Mouse (Mus musculus): ENCODE results near the gene Btf3. TPM values are rescaled to one million over a fixed set of nuclear protein-coding genes. Genes with fewer than 3 reads are reported as not detected.

The Btf3 gene
- polyA plus RNA-seq, 1 experiment from 2014 or later, result 326 TPM

- no peak for ATAC-seq (ENCODE audit: insufficient read depth)
- H3K27me3 ChIP-seq, result no peaks in the 10 kb centered on the region; the same call in 1 of the 2 replicates
- no peaks in the 10 kb centered on the region; the same call in 1 of the 2 replicates for H3K4me1 ChIP-seq (replicated peaks)
- no peak overlapping the region for H3K9ac ChIP-seq
- H3K4me3 ChIP-seq (replicated peaks), result no peak overlapping the region
- no peaks in the 10 kb centered on the region for H3K9me3 ChIP-seq (replicated peaks)
- peaks cover 25% of the 10 kb centered on the region for H3K36me3 ChIP-seq (replicated peaks)
- 78% methylated on average over 9 of the region's 9 CpGs for WGBS (ENCODE audit: insufficient replicate concordance)
- H3K4me2 ChIP-seq, result no peak overlapping the region
- H3K27ac ChIP-seq (replicated peaks), result no peak overlapping the region
Observed at GRCm38 (mm10) chr13:98305257-98305656, 11.5 kb downstream of the Btf3 start.

GRCm38 (mm10) chr13:98298833-98299758, 17.7 kb downstream of the Btf3 start:
- no peak overlapping the region for H3K4me3 ChIP-seq (replicated peaks)
- no peaks in the 10 kb centered on the region for H3K27me3 ChIP-seq
- H3K27ac ChIP-seq (replicated peaks), result no peak overlapping the region
- H3K9ac ChIP-seq, result no peak overlapping the region
- no peaks in the 10 kb centered on the region for H3K4me1 ChIP-seq (replicated peaks)
- H3K4me2 ChIP-seq, result no peak overlapping the region
- ATAC-seq (ENCODE audit: insufficient read depth), result no peak
- 51% methylated on average over 21 of the region's 21 CpGs for WGBS (ENCODE audit: insufficient replicate concordance)
- H3K36me3 ChIP-seq (replicated peaks), result no peaks in the 10 kb centered on the region
- no peaks in the 10 kb centered on the region for H3K9me3 ChIP-seq (replicated peaks)

- H3K4me1 ChIP-seq (replicated peaks), result no peaks in the 10 kb centered on the region
- no peak for ATAC-seq (ENCODE audit: insufficient read depth)
- WGBS (ENCODE audit: insufficient replicate concordance), result 69% methylated on average over 6 of the region's 6 CpGs
Observed at GRCm38 (mm10) chr13:98297883-98298482, 18.8 kb downstream of the Btf3 start.

GRCm38 (mm10) chr13:98296072-98296471, 20.7 kb downstream of the Btf3 start:
- 50% methylated on average over 5 of the region's 5 CpGs for WGBS (ENCODE audit: insufficient replicate concordance)
- Histone ChIP-seq H3K4me2 (no peak overlapping the region), H3K9me3 (replicated peaks) (no peaks in the 10 kb centered on the region), H3K27ac (replicated peaks) (no peak overlapping the region), H3K4me1 (replicated peaks) (no peaks in the 10 kb centered on the region), H3K4me3 (replicated peaks) (no peak overlapping the region), H3K9ac (no peak overlapping the region), H3K27me3 (no peaks in the 10 kb centered on the region), H3K36me3 (replicated peaks) (no peaks in the 10 kb centered on the region)
- no peak for ATAC-seq (ENCODE audit: insufficient read depth)

More at GRCm38 (mm10) chr13:98297883-98298482, 18.8 kb downstream of the Btf3 start:
- Histone ChIP-seq H3K27ac (replicated peaks) (no peak overlapping the region), H3K9me3 (replicated peaks) (no peaks in the 10 kb centered on the region), H3K27me3 (no peaks in the 10 kb centered on the region), H3K9ac (no peak overlapping the region), H3K36me3 (replicated peaks) (no peaks in the 10 kb centered on the region), H3K4me2 (no peak overlapping the region), H3K4me3 (replicated peaks) (no peak overlapping the region)

GRCm38 (mm10) chr13:98291712-98292111, 25.1 kb downstream of the Btf3 start:
- Histone ChIP-seq H3K9me3 (replicated peaks) (no peaks in the 10 kb centered on the region), H3K27ac (replicated peaks) (no peak overlapping the region), H3K4me3 (replicated peaks) (no peak overlapping the region), H3K4me2 (no peak overlapping the region), H3K27me3 (no peaks in the 10 kb centered on the region), H3K36me3 (replicated peaks) (no peaks in the 10 kb centered on the region), H3K9ac (no peak overlapping the region), H3K4me1 (replicated peaks) (no peaks in the 10 kb centered on the region)
- no peak for ATAC-seq (ENCODE audit: insufficient read depth)
- 65% methylated on average over 8 of the region's 8 CpGs for WGBS (ENCODE audit: insufficient replicate concordance)

- H3K27ac ChIP-seq (replicated peaks), result no peak overlapping the region
- no peaks in the 10 kb centered on the region for H3K27me3 ChIP-seq
- H3K9me3 ChIP-seq (replicated peaks), result no peaks in the 10 kb centered on the region
- no peak overlapping the region for H3K4me3 ChIP-seq (replicated peaks)
- WGBS (ENCODE audit: insufficient replicate concordance), result 28% methylated on average over 2 of the region's 2 CpGs
- H3K4me1 ChIP-seq (replicated peaks), result no peaks in the 10 kb centered on the region
- no peak overlapping the region for H3K9ac ChIP-seq
- ATAC-seq (ENCODE audit: insufficient read depth), result no peak
- no peaks in the 10 kb centered on the region for H3K36me3 ChIP-seq (replicated peaks)
- no peak overlapping the region for H3K4me2 ChIP-seq
Observed at GRCm38 (mm10) chr13:98290719-98291118, 26.1 kb downstream of the Btf3 start.

- Histone ChIP-seq H3K9me3 (replicated peaks) (no peaks in the 10 kb centered on the region), H3K4me3 (replicated peaks) (no peak overlapping the region), H3K36me3 (replicated peaks) (no peaks in the 10 kb centered on the region), H3K27ac (replicated peaks) (no peak overlapping the region), H3K27me3 (no peaks in the 10 kb centered on the region), H3K4me1 (replicated peaks) (no peaks in the 10 kb centered on the region), H3K9ac (no peak overlapping the region), H3K4me2 (no peak overlapping the region)
- ATAC-seq (ENCODE audit: insufficient read depth), result no peak
- 55% methylated on average over 12 of the region's 12 CpGs for WGBS (ENCODE audit: insufficient replicate concordance)
Observed at GRCm38 (mm10) chr13:98280990-98281650, 35.7 kb downstream of the Btf3 start.

GRCm38 (mm10) chr13:98279686-98280085, 37.1 kb downstream of the Btf3 start, which contains the start of gene Gm21976:
TSS of gene Gm21976 (plus strand) at chr13:98279887.
- WGBS (ENCODE audit: insufficient replicate concordance), result 71% methylated on average over 5 of the region's 5 CpGs
- Histone ChIP-seq H3K9ac (no peak within 1 kb of the TSS), H3K4me1 (replicated peaks) (peaks cover 9% of the 10 kb centered on the region; the same call in 1 of the 2 replicates)

GRCm38 (mm10) chr13:98277501-98277900, 39.3 kb downstream of the Btf3 start:
- WGBS (ENCODE audit: insufficient replicate concordance), result 59% methylated on average over 2 of the region's 2 CpGs
- Histone ChIP-seq H3K4me1 (replicated peaks) (peaks cover 9% of the 10 kb centered on the region; the same call in 1 of the 2 replicates), H3K4me2 (no peak overlapping the region), H3K36me3 (replicated peaks) (peaks cover 19% of the 10 kb centered on the region), H3K9ac (no peak overlapping the region), H3K9me3 (replicated peaks) (no peaks in the 10 kb centered on the region), H3K27me3 (no peaks in the 10 kb centered on the region), H3K4me3 (replicated peaks) (no peak overlapping the region), H3K27ac (replicated peaks) (no peak overlapping the region)
- no peak for ATAC-seq (ENCODE audit: insufficient read depth)

More at GRCm38 (mm10) chr13:98279686-98280085, 37.1 kb downstream of the Btf3 start, which contains the start of gene Gm21976:
- H3K27ac ChIP-seq (replicated peaks), result no peak within 1 kb of the TSS
- no peak for ATAC-seq (ENCODE audit: insufficient read depth)
- H3K27me3 ChIP-seq, result no peaks in the 10 kb centered on the region
- H3K36me3 ChIP-seq (replicated peaks), result 0 out of 2 replicates have a peak, but pooled peaks cover 2% of the 10 kb centered on the region
- H3K9me3 ChIP-seq (replicated peaks), result no peaks in the 10 kb centered on the region
- no peak within 1 kb of the TSS for H3K4me3 ChIP-seq (replicated peaks)
- no peak within 1 kb of the TSS for H3K4me2 ChIP-seq

GRCm38 (mm10) chr13:98276253-98276652, 40.6 kb downstream of the Btf3 start:
- Histone ChIP-seq H3K27ac (replicated peaks) (no peak overlapping the region), H3K27me3 (no peaks in the 10 kb centered on the region), H3K9ac (no peak overlapping the region), H3K4me2 (no peak overlapping the region), H3K4me1 (replicated peaks) (peaks cover 9% of the 10 kb centered on the region; the same call in 1 of the 2 replicates), H3K9me3 (replicated peaks) (no peaks in the 10 kb centered on the region), H3K36me3 (replicated peaks) (peaks cover 30% of the 10 kb centered on the region), H3K4me3 (replicated peaks) (no peak overlapping the region)
- 71% methylated on average over 7 of the region's 7 CpGs for WGBS (ENCODE audit: insufficient replicate concordance)
- ATAC-seq (ENCODE audit: insufficient read depth), result no peak

GRCm38 (mm10) chr13:98275646-98276045, 41.2 kb downstream of the Btf3 start:
- Histone ChIP-seq H3K27me3 (no peaks in the 10 kb centered on the region), H3K36me3 (replicated peaks) (peaks cover 36% of the 10 kb centered on the region), H3K9ac (no peak overlapping the region), H3K27ac (replicated peaks) (no peak overlapping the region), H3K9me3 (replicated peaks) (no peaks in the 10 kb centered on the region), H3K4me1 (replicated peaks) (peaks cover 9% of the 10 kb centered on the region; the same call in 1 of the 2 replicates), H3K4me2 (no peak overlapping the region), H3K4me3 (replicated peaks) (no peak overlapping the region)
- 11% methylated on average over 4 of the region's 4 CpGs for WGBS (ENCODE audit: insufficient replicate concordance)
- ATAC-seq (ENCODE audit: insufficient read depth), result peak; percentile 57; the same call in 1 of the 2 replicates

Data from liver, embryonic 15.5 days (tissue).